26 mouse cellular contexts compared by ENCODE assay signal in genomic region chr8:125993636-125994035, GRCm38 (mm10). TPM values are rescaled to one million over a fixed set of nuclear protein-coding genes. Genes with fewer than 3 reads are reported as not detected.
A peak's percentile ranks its signal among the peaks of the same experiment; 100 is the strongest.
DNase-seq lines count a peak whose midpoint lies in the region; ATAC-seq and TF ChIP-seq lines count a peak whose summit lies in the region.
"Had no signal": no experiment of that assay in that cellular context is flagged by ENCODE, and none has a peak within 500 bp of the region (broad histone marks: within the 10 kb centered on the region; RNA-seq: fewer than 3 reads in every experiment).

No protein-coding gene starts in this region.

- peaks cover 11% of the 10 kb centered on the region; the same call in 1 of the 2 replicates for H3K4me1 ChIP-seq in limb, embryonic 14.5 days (ENCODE audit: control insufficient read depth, insufficient read depth, low read length)
- H3K4me1 ChIP-seq in limb, embryonic 10.5 days, result peaks cover 20% of the 10 kb centered on the region

- DNase-seq in embryo, embryonic 11.5 days (ENCODE audit: low read depth, low spot score), result peak; percentile 14
- no peak for DNase-seq in embryo, embryonic 11 days
- DNase-seq in limb, embryonic 14.5 days (ENCODE audit: low spot score), result peak; percentile 31
- no peak for DNase-seq in limb, embryonic 10.5 days (ENCODE audit: low spot score)
- peak; percentile 46 for DNase-seq in Muller cell, postnatal 12 days (ENCODE audit: inconsistent ontology term)
- DNase-seq in mesoderm, embryonic 11.5 days (ENCODE audit: low read depth, low spot score), result peak; percentile 27
- no peak for DNase-seq in cerebellum, adult 18-20 months
- DNase-seq: adrenal gland, adult 2 months; adrenal gland, postnatal 14 days; cerebellum, adult 11 months; cerebellum, adult 8-10 months; cerebellum, postnatal 10 days; cerebellum, postnatal 36 days; forebrain, postnatal 0 days; gastrocnemius, postnatal 25 days; heart, adult 18-20 months; heart, postnatal 10 days; heart, postnatal 36 days had no signal

- ATAC-seq in limb, embryonic 14.5 days (ENCODE audit: low FRiP score, low read depth), result peak; percentile 75; the same call in 1 of the 2 replicates
- ATAC-seq: forebrain, embryonic 14.5 days; forebrain, postnatal 0 days; hindbrain, embryonic 16.5 days; Patski had no signal

- H3K27ac ChIP-seq in limb, embryonic 14.5 days (replicated peaks; ENCODE audit: low read depth, low read length), result no peak overlapping the region
- H3K27ac ChIP-seq in limb, embryonic 10.5 days, result no peak overlapping the region
- H3K27ac ChIP-seq: embryonic facial prominence, embryonic 15.5 days; heart, embryonic 15.5 days; hindbrain, embryonic 10.5 days; hindbrain, embryonic 13.5 days had no signal

- H3K27me3 ChIP-seq in limb, embryonic 14.5 days (ENCODE audit: control insufficient read depth, insufficient read depth, low read length), result no peaks in the 10 kb centered on the region
- peaks cover 65% of the 10 kb centered on the region for H3K27me3 ChIP-seq in limb, embryonic 10.5 days (ENCODE audit: low read depth, poor library complexity, severe bottlenecking)
- H3K27me3 ChIP-seq: Patski had no signal

- no peaks in the 10 kb centered on the region for H3K36me3 ChIP-seq in limb, embryonic 14.5 days (ENCODE audit: control insufficient read depth, insufficient read depth, low read length)
- H3K36me3 ChIP-seq in limb, embryonic 10.5 days, result no peaks in the 10 kb centered on the region
- H3K36me3 ChIP-seq: embryonic facial prominence, embryonic 15.5 days; heart, embryonic 12.5 days; heart, embryonic 15.5 days; hindbrain, embryonic 10.5 days; hindbrain, embryonic 13.5 days had no signal

- 36% methylated on average over 9 of the region's 9 CpGs for WGBS in limb, embryonic 14.5 days
- 76% methylated on average over 9 of the region's 9 CpGs for WGBS in limb, embryonic 10.5 days

- no peak overlapping the region for H3K4me3 ChIP-seq in limb, embryonic 14.5 days (replicated peaks; ENCODE audit: low read length)
- H3K4me3 ChIP-seq in limb, embryonic 10.5 days, result no peak overlapping the region
- H3K4me3 ChIP-seq: embryonic facial prominence, embryonic 15.5 days; heart, embryonic 12.5 days; heart, embryonic 15.5 days; hindbrain, embryonic 10.5 days; hindbrain, embryonic 13.5 days had no signal

- no peak overlapping the region for H3K4me2 ChIP-seq in limb, embryonic 14.5 days (replicated peaks; ENCODE audit: low read depth, low read length, severe bottlenecking)
- H3K4me2 ChIP-seq: embryonic facial prominence, embryonic 15.5 days; heart, embryonic 12.5 days; heart, embryonic 15.5 days; hindbrain, embryonic 13.5 days had no signal

- no peaks in the 10 kb centered on the region for H3K9me3 ChIP-seq in limb, embryonic 14.5 days (ENCODE audit: control insufficient read depth, low read length)
- H3K9me3 ChIP-seq in limb, embryonic 10.5 days (replicated peaks), result no peaks in the 10 kb centered on the region
- H3K9me3 ChIP-seq: embryonic facial prominence, embryonic 15.5 days; heart, embryonic 12.5 days; heart, embryonic 15.5 days; hindbrain, embryonic 10.5 days; hindbrain, embryonic 13.5 days had no signal

- TF ChIP-seq POLR2A in limb, embryonic 14.5 days (IDR thresholded peaks at IDR 0.05; ENCODE audit: borderline replicate concordance, extremely low read depth, insufficient read depth, insufficient read length), result no peak

- H3K9ac ChIP-seq in limb, embryonic 14.5 days (ENCODE audit: low read depth, low read length, severe bottlenecking), result no peak overlapping the region
- H3K9ac ChIP-seq: embryonic facial prominence, embryonic 15.5 days; forebrain, postnatal 0 days; heart, embryonic 12.5 days; heart, embryonic 15.5 days; hindbrain, embryonic 13.5 days had no signal

RNA-seq across cellular contexts. Expression of gene Kcnk1, which starts 1.3 kb away (rescaled TPM):
- 16.1 and 19.7 TPM in 2 replicates for polyA plus RNA-seq in limb, embryonic 14.5 days (2012; rRNA removed)
- polyA plus RNA-seq in limb, embryonic 14.5 days (2014; fragmentation: Nextera tagmentation; extraction: Ambion mirVana), result 27.3 and 27.6 TPM in 2 replicates
- polyA plus RNA-seq in limb, embryonic 10.5 days (2016; fragmentation: Nextera tagmentation; extraction: Ambion mirVana), result 9.2 and 10.1 TPM in 2 replicates

Comparison
In these comparisons a context has a peak if more than half of its experiments do, and no peak if none do; other contexts are left out.
1. DNase-seq: peak in embryo, embryonic 11.5 days (single experiment), limb, embryonic 14.5 days (single experiment), Muller cell, postnatal 12 days (single experiment) and mesoderm, embryonic 11.5 days (single experiment); none in embryo, embryonic 11 days (single experiment), limb, embryonic 10.5 days (single experiment) and cerebellum, adult 18-20 months (0 of 2).